In genomic region chr11:101245071-101245470, GRCm38 (mm10) we compare ENCODE assay signal across 9 mouse cellular contexts. TPM values are rescaled to one million over a fixed set of nuclear protein-coding genes. Genes with fewer than 3 reads are reported as not detected.
DNase-seq lines count a peak whose midpoint lies in the region; ATAC-seq and TF ChIP-seq lines count a peak whose summit lies in the region.
"Had no signal": no experiment of that assay in that cellular context is flagged by ENCODE, and none has a peak within 500 bp of the region (broad histone marks: within the 10 kb centered on the region; RNA-seq: fewer than 3 reads in every experiment).

No protein-coding gene starts in this region.

- peak; percentile 76 for DNase-seq in embryo, embryonic 10.5 days (ENCODE audit: low spot score)
- peak; percentile 66 for DNase-seq in embryonic facial prominence, embryonic 14.5 days (ENCODE audit: low spot score)
- DNase-seq in heart, postnatal 14 days = peak; percentile 69
- no peak for DNase-seq in limb, embryonic 14.5 days (ENCODE audit: low spot score)
- no peak for DNase-seq in right cerebral cortex, postnatal 4 days
- no peak for DNase-seq in layer of hippocampus, postnatal 10 days (ENCODE audit: low spot score in 2 of 2)
- DNase-seq in midbrain, embryonic 11.5 days (ENCODE audit: low spot score, missing footprints) = no peak

- peaks cover 14% of the 10 kb centered on the region for H3K4me1 ChIP-seq in embryonic facial prominence, embryonic 14.5 days (ENCODE audit: control insufficient read depth, insufficient read depth, low read length)
- peaks cover 14% of the 10 kb centered on the region; the same call in 1 of the 2 replicates for H3K4me1 ChIP-seq in limb, embryonic 14.5 days (ENCODE audit: control insufficient read depth, insufficient read depth, low read length)
- H3K4me1 ChIP-seq in midbrain, embryonic 11.5 days (ENCODE audit: control insufficient read depth, insufficient read depth, low read length) = peaks cover 16% of the 10 kb centered on the region

- no peaks in the 10 kb centered on the region for H3K36me3 ChIP-seq in embryonic facial prominence, embryonic 14.5 days (ENCODE audit: control insufficient read depth, insufficient read depth, low read length)
- H3K36me3 ChIP-seq in limb, embryonic 14.5 days (ENCODE audit: control insufficient read depth, insufficient read depth, low read length) = no peaks in the 10 kb centered on the region
- no peaks in the 10 kb centered on the region for H3K36me3 ChIP-seq in midbrain, embryonic 11.5 days (ENCODE audit: control insufficient read depth, insufficient read depth, low read length)

- peak overlapping the region; percentile 83 for H3K27ac ChIP-seq in embryonic facial prominence, embryonic 14.5 days (replicated peaks; ENCODE audit: low read depth, low read length)
- H3K27ac ChIP-seq in limb, embryonic 14.5 days (replicated peaks; ENCODE audit: low read depth, low read length) = no peak overlapping the region
- H3K27ac ChIP-seq in midbrain, embryonic 11.5 days (ENCODE audit: low read depth, low read length) = no peak overlapping the region
- H3K27ac ChIP-seq: liver, embryonic 14.5 days had no signal

- intact Hi-C loops in heart, postnatal 14 days (cut with DNase I) = no loop called here

- peak overlapping the region; percentile 68; the same call in 1 of the 2 replicates for H3K4me3 ChIP-seq in embryonic facial prominence, embryonic 14.5 days (ENCODE audit: low read depth, low read length)
- H3K4me3 ChIP-seq in limb, embryonic 14.5 days (replicated peaks; ENCODE audit: low read length) = 0 out of 2 replicates have a peak overlapping the region, but pooled peaks have one; percentile 61
- H3K4me3 ChIP-seq in midbrain, embryonic 11.5 days (ENCODE audit: low read depth, low read length) = no peak overlapping the region

- 11% methylated on average over 4 of the region's 4 CpGs for WGBS in embryonic facial prominence, embryonic 14.5 days
- 6% methylated on average over 4 of the region's 4 CpGs for WGBS in limb, embryonic 14.5 days
- WGBS in midbrain, embryonic 11.5 days = 39% methylated on average over 4 of the region's 4 CpGs

- H3K9me3 ChIP-seq in embryonic facial prominence, embryonic 14.5 days (ENCODE audit: control insufficient read depth, low read length) = no peaks in the 10 kb centered on the region
- H3K9me3 ChIP-seq in limb, embryonic 14.5 days (ENCODE audit: control insufficient read depth, low read length) = no peaks in the 10 kb centered on the region
- no peaks in the 10 kb centered on the region for H3K9me3 ChIP-seq in midbrain, embryonic 11.5 days (ENCODE audit: control insufficient read depth, low read length)

- no peak for ATAC-seq in embryonic facial prominence, embryonic 14.5 days (ENCODE audit: low read depth)
- ATAC-seq in limb, embryonic 14.5 days (ENCODE audit: low FRiP score, low read depth) = no peak; the same call in 1 of the 2 replicates
- ATAC-seq in megakaryocyte, adult 5-6 weeks (ENCODE audit: poor library complexity, severe bottlenecking) = no peak
- no peak for ATAC-seq in midbrain, embryonic 11.5 days (ENCODE audit: low FRiP score)

- TF ChIP-seq POLR2A in limb, embryonic 14.5 days (IDR thresholded peaks at IDR 0.05; ENCODE audit: borderline replicate concordance, extremely low read depth, insufficient read depth, insufficient read length) = no peak

- H3K27me3 ChIP-seq in embryonic facial prominence, embryonic 14.5 days (replicated peaks; ENCODE audit: control insufficient read depth, insufficient read depth, low read length) = no peaks in the 10 kb centered on the region
- H3K27me3 ChIP-seq in limb, embryonic 14.5 days (ENCODE audit: control insufficient read depth, insufficient read depth, low read length) = no peaks in the 10 kb centered on the region
- H3K27me3 ChIP-seq in midbrain, embryonic 11.5 days (ENCODE audit: control insufficient read depth, insufficient read depth, low read length) = peaks cover 11% of the 10 kb centered on the region

- peak overlapping the region; percentile 95 for H3K4me2 ChIP-seq in embryonic facial prominence, embryonic 14.5 days (ENCODE audit: low read depth, low read length)
- H3K4me2 ChIP-seq in limb, embryonic 14.5 days (replicated peaks; ENCODE audit: low read depth, low read length, severe bottlenecking) = peak overlapping the region; percentile 97; the same call in 1 of the 2 replicates
- no peak overlapping the region for H3K4me2 ChIP-seq in midbrain, embryonic 11.5 days

- no peak overlapping the region for H3K9ac ChIP-seq in embryonic facial prominence, embryonic 14.5 days (ENCODE audit: low read depth, low read length)
- no peak overlapping the region for H3K9ac ChIP-seq in limb, embryonic 14.5 days (ENCODE audit: low read depth, low read length, severe bottlenecking)
- no peak overlapping the region for H3K9ac ChIP-seq in midbrain, embryonic 11.5 days (ENCODE audit: low read length)
- H3K9ac ChIP-seq: liver, embryonic 14.5 days had no signal

RNA-seq across cellular contexts. Expression of gene Ramp2, which starts 0.8 kb away (rescaled TPM):
- 128 and 154 TPM in 2 replicates for polyA plus RNA-seq in embryonic facial prominence, embryonic 14.5 days (2014; fragmentation: Nextera tagmentation; extraction: Ambion mirVana)
- 100 to 1,000 TPM; 149 to 167 TPM for total RNA-seq in heart, postnatal 14 days (2021)
- polyA plus RNA-seq in limb, embryonic 14.5 days (2012; rRNA removed) = 89.4 and 108 TPM in 2 replicates
- 98.9 and 104 TPM in 2 replicates for polyA plus RNA-seq in limb, embryonic 14.5 days (2014; fragmentation: Nextera tagmentation; extraction: Ambion mirVana)
- not detected in 2 replicates for total RNA-seq in megakaryocyte, adult 5-6 weeks (2015)
- not detected in 2 replicates for total RNA-seq in megakaryocyte, adult 5-6 weeks (2017)
- 10 to 100 TPM; 69.6 to 70.0 TPM for total RNA-seq in layer of hippocampus, postnatal 10 days (2021)
- polyA plus RNA-seq in midbrain, embryonic 11.5 days (2014; fragmentation: Nextera tagmentation; extraction: Ambion mirVana) = 65.6 and 73.4 TPM in 2 replicates

RNA-seq across cellular contexts. Expression of gene Vps25, which starts 8.4 kb away (rescaled TPM):
- polyA plus RNA-seq in embryonic facial prominence, embryonic 14.5 days (2014; fragmentation: Nextera tagmentation; extraction: Ambion mirVana) = 111 and 116 TPM in 2 replicates
- total RNA-seq in heart, postnatal 14 days (2021) = 10 to 100 TPM; 76.4 to 81.0 TPM
- polyA plus RNA-seq in limb, embryonic 14.5 days (2012; rRNA removed) = 70.3 and 71.7 TPM in 2 replicates
- 120 and 124 TPM in 2 replicates for polyA plus RNA-seq in limb, embryonic 14.5 days (2014; fragmentation: Nextera tagmentation; extraction: Ambion mirVana)
- 169 and 184 TPM in 2 replicates for total RNA-seq in megakaryocyte, adult 5-6 weeks (2015)
- 54.6 and 55.7 TPM in 2 replicates for total RNA-seq in megakaryocyte, adult 5-6 weeks (2017)
- 10 to 100 TPM; 78.4 to 81.9 TPM for total RNA-seq in layer of hippocampus, postnatal 10 days (2021)
- 122 and 130 TPM in 2 replicates for polyA plus RNA-seq in midbrain, embryonic 11.5 days (2014; fragmentation: Nextera tagmentation; extraction: Ambion mirVana)

RNA-seq across cellular contexts. Expression of gene Wnk4, which starts 15.3 kb away (rescaled TPM):
- 10.7 and 11.9 TPM in 2 replicates for polyA plus RNA-seq in embryonic facial prominence, embryonic 14.5 days (2014; fragmentation: Nextera tagmentation; extraction: Ambion mirVana)
- 10 to 100 TPM in 1 of 2 experiments, 1 to 10 TPM in 1; 7.0 to 11.7 TPM for total RNA-seq in heart, postnatal 14 days (2021)
- 14.9 and 18.4 TPM in 2 replicates for polyA plus RNA-seq in limb, embryonic 14.5 days (2012; rRNA removed)
- polyA plus RNA-seq in limb, embryonic 14.5 days (2014; fragmentation: Nextera tagmentation; extraction: Ambion mirVana) = 9.9 and 10.7 TPM in 2 replicates
- 0.27 TPM in 1 of 2 replicates, not detected in the other for total RNA-seq in megakaryocyte, adult 5-6 weeks (2015)
- 0.15 TPM in 1 of 2 replicates, not detected in the other for total RNA-seq in megakaryocyte, adult 5-6 weeks (2017)
- total RNA-seq in layer of hippocampus, postnatal 10 days (2021) = 1 to 10 TPM; 3.4 to 4.5 TPM
- polyA plus RNA-seq in midbrain, embryonic 11.5 days (2014; fragmentation: Nextera tagmentation; extraction: Ambion mirVana) = 4.8 and 5.2 TPM in 2 replicates

RNA-seq across cellular contexts. Expression of gene Ezh1, which starts 18.8 kb away (rescaled TPM):
- 14.8 and 15.5 TPM in 2 replicates for polyA plus RNA-seq in embryonic facial prominence, embryonic 14.5 days (2014; fragmentation: Nextera tagmentation; extraction: Ambion mirVana)
- 10 to 100 TPM; 24.0 to 27.5 TPM for total RNA-seq in heart, postnatal 14 days (2021)
- polyA plus RNA-seq in limb, embryonic 14.5 days (2012; rRNA removed) = 28.3 and 28.4 TPM in 2 replicates
- 14.4 and 17.0 TPM in 2 replicates for polyA plus RNA-seq in limb, embryonic 14.5 days (2014; fragmentation: Nextera tagmentation; extraction: Ambion mirVana)
- total RNA-seq in megakaryocyte, adult 5-6 weeks (2015) = 20.0 and 20.8 TPM in 2 replicates
- 20.0 and 20.1 TPM in 2 replicates for total RNA-seq in megakaryocyte, adult 5-6 weeks (2017)
- total RNA-seq in layer of hippocampus, postnatal 10 days (2021) = 10 to 100 TPM; 27.9 to 30.9 TPM
- 10.4 and 10.6 TPM in 2 replicates for polyA plus RNA-seq in midbrain, embryonic 11.5 days (2014; fragmentation: Nextera tagmentation; extraction: Ambion mirVana)

RNA-seq across cellular contexts. Expression of gene Cntd1, which starts 33.7 kb away (rescaled TPM):
- 0.90 and 1.6 TPM in 2 replicates for polyA plus RNA-seq in embryonic facial prominence, embryonic 14.5 days (2014; fragmentation: Nextera tagmentation; extraction: Ambion mirVana)
- total RNA-seq in heart, postnatal 14 days (2021) = under 1 TPM; 0.24 to 0.39 TPM
- polyA plus RNA-seq in limb, embryonic 14.5 days (2012; rRNA removed) = 1.1 and 1.6 TPM in 2 replicates
- polyA plus RNA-seq in limb, embryonic 14.5 days (2014; fragmentation: Nextera tagmentation; extraction: Ambion mirVana) = 0.61 and 0.93 TPM in 2 replicates
- total RNA-seq in megakaryocyte, adult 5-6 weeks (2015) = 1.2 and 1.6 TPM in 2 replicates
- 1.7 TPM in 2 replicates for total RNA-seq in megakaryocyte, adult 5-6 weeks (2017)
- total RNA-seq in layer of hippocampus, postnatal 10 days (2021) = under 1 TPM; 0.37 to 0.56 TPM
- 1.4 and 1.7 TPM in 2 replicates for polyA plus RNA-seq in midbrain, embryonic 11.5 days (2014; fragmentation: Nextera tagmentation; extraction: Ambion mirVana)

Comparison
In these comparisons a context has a peak if more than half of its experiments do, and no peak if none do; other contexts are left out.
1. DNase-seq: peak in embryo, embryonic 10.5 days (single experiment), embryonic facial prominence, embryonic 14.5 days (single experiment) and heart, postnatal 14 days (2 of 2); none in limb, embryonic 14.5 days (single experiment), right cerebral cortex, postnatal 4 days (single experiment), layer of hippocampus, postnatal 10 days (0 of 2) and midbrain, embryonic 11.5 days (single experiment).
2. RNA of gene Ramp2, which starts 0.8 kb away (total RNA-seq): 149 to 167 TPM in heart, postnatal 14 days and 69.6 to 70.0 TPM in layer of hippocampus, postnatal 10 days; not detected in megakaryocyte, adult 5-6 weeks; every median in the first group is over 10 times any median in the second.